Mouse (Mus musculus) intestine, embryonic 16.5 days (tissue): ENCODE data around the gene Lpp. TPM values are rescaled to one million over a fixed set of nuclear protein-coding genes. Genes with fewer than 3 reads are reported as not detected.

ENCODE experiments used
- ATAC-seq: fragments of 200-750 bp; cut with Nextera tagmentation; 2 replicates; pipeline ENCODE4 v1.8.0; 2017; ENCODE audit warnings: moderate TSS enrichment, moderate library complexity
- H3K27ac ChIP-seq: fragments of 300-500 bp; sonication (generic); 2 replicates; pipeline ENCODE4 v1.5.1; 2014; ENCODE audit warnings: mild to moderate bottlenecking, low read length
- H3K27me3 ChIP-seq: fragments of 300-500 bp; sonication (generic); replicated peaks from 2 replicates; pipeline ENCODE4 v1.6.1; 2014; ENCODE audit warnings: low read length, control low read depth, mixed read lengths; ENCODE audit not compliant: control insufficient read depth, insufficient read depth
- H3K36me3 ChIP-seq: fragments of 300-500 bp; sonication (generic); 2 replicates; pipeline ENCODE4 v1.6.1; 2014; ENCODE audit warnings: low read length, control low read depth; ENCODE audit not compliant: control insufficient read depth, insufficient read depth
- H3K4me1 ChIP-seq: fragments of 300-500 bp; sonication (generic); 2 replicates; pipeline ENCODE4 v1.6.1; 2014; ENCODE audit warnings: low read length, control low read depth, mixed read lengths; ENCODE audit not compliant: control insufficient read depth, insufficient read depth
- H3K4me2 ChIP-seq: fragments of 300-500 bp; sonication (generic); 2 replicates; pipeline ENCODE4 v1.6.1; 2014; ENCODE audit warnings: low read depth, low read length, control low read depth
- H3K4me3 ChIP-seq: fragments of 300-500 bp; sonication (generic); 2 replicates; pipeline ENCODE4 v1.5.1; 2014; ENCODE audit warnings: mild to moderate bottlenecking, low read length
- H3K9ac ChIP-seq: fragments of 300-500 bp; sonication (generic); 2 replicates; pipeline ENCODE4 v1.6.1; 2014; ENCODE audit warnings: low read depth, low read length
- H3K9me3 ChIP-seq: fragments of 300-500 bp; sonication (generic); 2 replicates; pipeline ENCODE4 v1.6.1; 2016; ENCODE audit warnings: low read length, control low read depth; ENCODE audit not compliant: control insufficient read depth
- WGBS: fragments of 180-500 bp; shearing (Covaris S2); extraction: QIAGEN DNeasy Blood & Tissue Kit; methylation state at CpG from one replicate; pipeline ENCODE4 v1.1.7; 2014; 5-methylcytosine and 5-hydroxymethylcytosine counted together
- polyA plus RNA-seq: library from polyadenylated mRNA; unstranded; fragments of >200 nt; fragmentation: Nextera tagmentation; extraction: Ambion mirVana; gene quantifications from 2 replicates; pipeline ENCODE4 v1.2.1, GENCODE M21; 2015

The Lpp gene
- polyA plus RNA-seq, 1 experiment from 2014 or later = 64.7 TPM

DNA sequence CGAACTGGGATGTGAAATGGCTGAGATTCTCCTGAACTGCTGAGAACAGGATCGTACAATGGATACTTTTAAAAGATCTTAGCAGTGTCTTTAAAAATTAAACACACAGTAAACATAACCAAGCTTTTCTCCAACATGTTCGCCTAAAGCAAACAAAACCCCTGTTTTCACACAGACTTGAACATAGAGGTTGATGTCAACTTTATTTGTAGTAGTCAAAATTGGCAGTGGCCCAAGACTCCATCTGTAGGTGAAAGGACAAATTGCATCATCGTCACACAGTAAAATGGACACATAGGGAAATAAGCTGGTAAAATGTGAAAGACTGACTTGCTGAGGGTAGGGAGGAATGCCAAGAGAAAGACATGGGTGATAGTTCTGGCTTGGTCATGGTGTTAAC lies 480.9 kb downstream of the Lpp start:
- WGBS = 50% methylated on average over 4 of the region's 4 CpGs
- ATAC-seq = peak; percentile 20; the same call in 1 of the 2 replicates
- H3K4me1 ChIP-seq = peaks cover 7% of the 10 kb centered on the region; the same call in 1 of the 2 replicates
- peaks cover 5% of the 10 kb centered on the region for H3K36me3 ChIP-seq
- H3K9me3 ChIP-seq = peaks cover 2% of the 10 kb centered on the region; the same call in 1 of the 2 replicates
- H3K4me3 ChIP-seq = no peak overlapping the region
- no peak overlapping the region for H3K27ac ChIP-seq
- H3K4me2 ChIP-seq = no peak overlapping the region
- no peak overlapping the region for H3K9ac ChIP-seq
- H3K27me3 ChIP-seq = no peaks in the 10 kb centered on the region

DNA sequence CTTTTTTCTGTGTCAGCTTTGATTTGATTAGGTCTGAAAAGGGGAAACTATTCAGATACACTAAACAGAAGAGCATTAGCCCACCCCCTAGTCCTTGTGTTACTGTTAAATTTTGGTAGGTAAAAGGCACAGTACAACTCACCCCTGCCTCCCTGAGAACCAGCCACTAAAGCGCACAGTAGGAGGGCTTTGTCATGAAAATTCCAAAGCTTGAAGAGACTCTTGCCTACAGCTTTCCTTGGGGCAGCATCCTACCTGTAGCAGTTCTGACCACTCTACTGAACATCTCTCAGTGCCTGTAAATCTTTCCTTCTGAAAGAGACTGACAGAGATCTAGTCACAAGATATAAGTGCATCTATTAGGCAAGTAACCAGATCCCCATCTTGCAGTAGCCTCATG lies 482.4 kb downstream of the Lpp start:
- Histone ChIP-seq H3K27ac (no peak overlapping the region), H3K9ac (no peak overlapping the region), H3K4me3 (no peak overlapping the region), H3K4me1 (peaks cover 13% of the 10 kb centered on the region; the same call in 1 of the 2 replicates), H3K27me3 (no peaks in the 10 kb centered on the region), H3K36me3 (peaks cover 5% of the 10 kb centered on the region), H3K4me2 (no peak overlapping the region), H3K9me3 (peaks cover 2% of the 10 kb centered on the region; the same call in 1 of the 2 replicates)
- 75% methylated on average over 1 of the region's 1 CpGs for WGBS
- no peak for ATAC-seq

DNA sequence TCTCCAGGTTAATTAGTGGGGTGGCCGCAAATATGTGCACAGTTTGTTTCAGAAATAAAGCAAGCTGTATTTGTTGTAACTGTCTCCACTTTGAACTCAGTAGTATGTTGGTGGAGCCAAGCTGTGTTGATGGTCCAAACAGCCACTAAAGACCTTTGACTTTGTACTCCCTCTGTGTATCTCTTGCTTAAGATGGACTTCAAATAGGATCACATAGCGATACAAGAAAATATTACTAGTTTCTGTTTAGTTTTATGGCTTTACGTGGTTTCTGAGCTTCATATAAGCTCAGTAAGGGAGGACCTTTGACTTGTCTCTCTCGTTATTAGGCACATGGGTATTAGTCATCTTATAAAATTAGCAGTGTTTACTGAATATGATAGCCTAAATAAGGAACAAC lies 485.7 kb downstream of the Lpp start:
- no peak overlapping the region for H3K9ac ChIP-seq
- H3K9me3 ChIP-seq = no peaks in the 10 kb centered on the region
- ATAC-seq = peak; percentile 71
- peaks cover 13% of the 10 kb centered on the region; the same call in 1 of the 2 replicates for H3K4me1 ChIP-seq
- H3K27ac ChIP-seq = peak overlapping the region; percentile 72
- 66% methylated on average over 4 of the region's 4 CpGs for WGBS
- H3K36me3 ChIP-seq = no peaks in the 10 kb centered on the region
- H3K4me2 ChIP-seq = no peak overlapping the region
- no peaks in the 10 kb centered on the region for H3K27me3 ChIP-seq
- no peak overlapping the region for H3K4me3 ChIP-seq

DNA sequence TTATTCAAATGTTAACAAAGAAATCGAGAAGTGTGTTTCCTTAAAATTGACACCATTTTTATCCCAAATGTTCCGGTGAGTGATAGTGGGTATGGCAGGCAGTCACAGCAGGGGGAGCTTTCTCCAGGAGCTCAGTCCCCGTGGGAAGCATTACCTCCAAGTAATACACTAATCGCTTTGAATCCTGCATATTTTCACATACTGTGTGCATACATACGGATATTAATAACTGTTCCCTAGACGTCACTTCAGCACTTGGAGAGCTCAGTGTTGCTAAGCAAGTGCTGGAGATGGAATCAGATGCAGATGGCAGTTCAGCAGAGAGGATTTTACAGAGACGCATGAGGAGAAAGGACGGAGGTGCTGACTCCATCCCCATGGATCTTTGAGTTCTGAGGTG lies 487.4 kb downstream of the Lpp start:
- 65% methylated on average over 8 of the region's 8 CpGs for WGBS
- no peak for ATAC-seq
- H3K4me3 ChIP-seq = no peak overlapping the region

DNA sequence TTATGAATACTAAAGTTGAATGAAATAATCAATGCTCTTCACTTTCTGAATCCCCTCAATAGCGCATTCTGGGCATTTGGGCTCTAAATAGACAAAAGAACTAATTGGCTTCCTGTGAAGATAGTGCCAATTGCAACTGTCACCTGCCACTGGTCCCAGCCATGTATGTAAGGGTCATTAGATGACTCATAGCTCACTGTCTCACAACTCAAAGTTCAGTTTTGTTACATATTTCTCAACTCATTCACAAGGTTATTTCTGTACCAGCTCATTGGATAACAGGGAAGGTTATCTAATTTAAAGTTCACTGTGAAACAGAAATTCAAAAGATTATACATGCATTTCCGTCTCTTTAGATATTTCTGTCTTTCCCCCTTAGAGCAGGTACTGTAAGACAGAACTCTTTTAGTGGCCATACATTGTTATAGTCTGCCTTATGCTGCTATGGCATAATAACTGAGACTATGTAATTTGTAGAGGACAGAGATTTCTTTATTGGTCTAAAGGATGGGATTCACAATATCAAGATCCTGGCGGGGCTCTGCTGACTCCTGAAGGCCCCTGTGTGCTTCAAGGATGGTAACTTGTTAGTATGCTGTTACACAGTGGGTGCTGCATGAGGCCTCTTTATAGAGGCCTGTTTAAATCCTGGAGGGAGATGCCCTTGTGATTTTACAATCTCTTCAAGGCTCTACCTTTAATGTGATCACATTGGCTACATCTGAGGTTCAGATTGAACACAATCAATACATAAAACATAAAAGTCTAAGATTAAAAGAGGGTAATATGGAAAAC lies 488.9 kb downstream of the Lpp start:
- Histone ChIP-seq H3K27me3 (no peaks in the 10 kb centered on the region), H3K4me3 (no peak overlapping the region), H3K9ac (no peak overlapping the region), H3K36me3 (no peaks in the 10 kb centered on the region), H3K4me1 (peaks cover 19% of the 10 kb centered on the region; the same call in 1 of the 2 replicates), H3K9me3 (no peaks in the 10 kb centered on the region), H3K27ac (peak overlapping the region; percentile 82), H3K4me2 (no peak overlapping the region; the same call in 1 of the 2 replicates)
- 67% methylated on average over 3 of the region's 3 CpGs for WGBS
- ATAC-seq = peak; percentile 90

More for the DNA sequence above, 487.4 kb downstream of the Lpp start:
- Histone ChIP-seq H3K27ac (no peak overlapping the region), H3K9ac (no peak overlapping the region), H3K36me3 (no peaks in the 10 kb centered on the region), H3K4me1 (peaks cover 13% of the 10 kb centered on the region; the same call in 1 of the 2 replicates), H3K27me3 (no peaks in the 10 kb centered on the region), H3K9me3 (no peaks in the 10 kb centered on the region), H3K4me2 (no peak overlapping the region)

DNA sequence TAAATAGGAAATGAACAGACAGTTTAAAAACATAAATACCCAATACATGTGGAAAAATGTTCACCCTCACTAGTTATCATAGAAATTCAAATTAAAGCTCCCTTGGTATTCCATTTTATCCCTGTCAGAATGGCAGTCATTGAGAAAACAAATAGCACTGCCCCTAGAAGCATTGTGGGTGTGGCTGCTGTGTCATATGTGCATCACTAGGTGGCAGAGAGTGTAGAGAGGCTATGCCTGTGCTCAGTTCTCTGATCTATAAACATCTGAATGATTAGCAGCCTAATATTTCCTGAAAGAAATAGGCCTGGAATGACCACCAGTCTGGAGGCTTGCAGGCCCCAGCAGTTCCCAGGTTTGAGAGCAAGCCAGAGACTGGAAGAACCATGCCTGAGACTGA lies 490.7 kb downstream of the Lpp start:
- H3K27ac ChIP-seq = no peak overlapping the region
- H3K36me3 ChIP-seq = no peaks in the 10 kb centered on the region
- no peak overlapping the region for H3K4me3 ChIP-seq
- no peak overlapping the region for H3K9ac ChIP-seq
- no peak for ATAC-seq
- H3K4me1 ChIP-seq = peaks cover 14% of the 10 kb centered on the region; the same call in 1 of the 2 replicates
- no peak overlapping the region for H3K4me2 ChIP-seq
- no peaks in the 10 kb centered on the region for H3K9me3 ChIP-seq
- H3K27me3 ChIP-seq = no peaks in the 10 kb centered on the region

DNA sequence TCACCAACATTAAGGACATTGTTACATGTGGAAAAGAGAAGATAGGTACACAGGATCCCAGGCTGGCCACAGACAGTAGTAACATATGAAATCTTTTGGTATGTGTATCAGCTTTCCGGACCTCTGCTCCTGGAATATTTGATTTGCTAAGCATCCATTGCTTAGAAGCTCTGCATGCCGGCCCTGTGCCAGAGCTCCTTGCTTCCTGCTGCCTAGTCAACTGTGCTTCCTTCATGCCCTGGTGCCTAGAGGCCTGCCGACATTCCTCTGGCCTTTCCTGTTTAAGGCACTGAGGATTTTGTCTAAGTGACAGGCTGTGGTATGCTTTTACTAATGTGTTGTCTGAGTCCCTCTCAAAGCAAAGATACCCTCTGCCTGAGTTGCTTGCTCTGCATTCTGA lies 493.0 kb downstream of the Lpp start:
- H3K4me1 ChIP-seq = peaks cover 9% of the 10 kb centered on the region; the same call in 1 of the 2 replicates
- H3K9me3 ChIP-seq = no peaks in the 10 kb centered on the region
- no peak overlapping the region for H3K9ac ChIP-seq
- H3K27ac ChIP-seq = no peak overlapping the region
- 45% methylated on average over 3 of the region's 3 CpGs for WGBS
- H3K36me3 ChIP-seq = 0 out of 2 replicates have a peak, but pooled peaks cover 4% of the 10 kb centered on the region
- H3K4me2 ChIP-seq = no peak overlapping the region
- ATAC-seq = no peak
- no peak overlapping the region for H3K4me3 ChIP-seq
- H3K27me3 ChIP-seq = no peaks in the 10 kb centered on the region

DNA sequence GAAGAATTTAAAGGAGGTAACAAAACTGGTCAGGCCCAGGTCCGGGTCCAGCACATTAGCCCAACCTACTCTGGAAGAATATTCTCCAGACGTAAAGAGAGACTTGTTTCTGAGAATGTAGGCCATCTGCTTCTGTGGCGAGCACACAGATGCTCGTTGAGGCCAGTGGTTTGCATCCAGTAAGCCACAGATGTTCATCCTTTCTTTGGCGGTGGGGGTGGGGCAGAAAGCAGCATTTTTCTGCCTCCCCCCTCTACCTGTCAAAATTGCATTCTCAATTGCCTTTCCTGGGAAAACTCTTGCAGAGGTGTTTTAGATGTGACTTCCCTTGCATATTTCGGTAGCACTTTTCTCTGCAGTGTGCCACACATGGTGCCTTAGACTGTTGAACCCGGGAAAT lies 493.6 kb downstream of the Lpp start:
- H3K4me1 ChIP-seq = peaks cover 9% of the 10 kb centered on the region; the same call in 1 of the 2 replicates
- no peak for ATAC-seq
- H3K9ac ChIP-seq = no peak overlapping the region
- no peaks in the 10 kb centered on the region for H3K27me3 ChIP-seq
- no peak overlapping the region for H3K4me2 ChIP-seq
- H3K9me3 ChIP-seq = no peaks in the 10 kb centered on the region
- H3K36me3 ChIP-seq = 0 out of 2 replicates have a peak, but pooled peaks cover 4% of the 10 kb centered on the region
- no peak overlapping the region for H3K4me3 ChIP-seq
- H3K27ac ChIP-seq = no peak overlapping the region
- 68% methylated on average over 7 of the region's 7 CpGs for WGBS

DNA sequence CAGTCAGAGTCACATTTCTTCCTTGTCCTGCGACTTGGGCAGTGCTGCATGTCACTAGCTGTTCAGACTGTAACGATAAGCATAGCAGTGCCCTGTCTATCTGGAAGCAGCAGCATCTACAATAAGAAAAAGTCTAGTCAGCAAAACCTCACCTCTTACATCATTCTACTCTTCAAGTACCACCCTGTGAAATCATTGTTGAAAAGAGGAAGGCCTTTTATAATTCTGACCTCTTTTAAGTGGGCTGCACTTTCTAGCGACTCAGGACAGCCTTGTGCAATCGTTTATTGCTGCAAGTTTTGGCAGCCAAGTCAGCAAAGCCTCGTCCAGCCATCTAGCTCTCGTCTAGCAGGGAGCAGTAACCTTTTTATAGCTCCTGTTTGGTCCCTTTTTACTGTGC lies 498.1 kb downstream of the Lpp start:
- no peak overlapping the region for H3K4me3 ChIP-seq
- H3K4me2 ChIP-seq = no peak overlapping the region
- no peak for ATAC-seq
- 0 out of 2 replicates have a peak, but pooled peaks cover 4% of the 10 kb centered on the region for H3K36me3 ChIP-seq
- H3K9ac ChIP-seq = no peak overlapping the region
- H3K9me3 ChIP-seq = no peaks in the 10 kb centered on the region
- no peaks in the 10 kb centered on the region for H3K27me3 ChIP-seq
- H3K27ac ChIP-seq = no peak overlapping the region
- WGBS = 38% methylated on average over 6 of the region's 6 CpGs
- peaks cover 7% of the 10 kb centered on the region; the same call in 1 of the 2 replicates for H3K4me1 ChIP-seq
